Mouse (Mus musculus): ENCODE results near the gene Lgsn.

Lgsn gene

GRCm38 (mm10) chr1:31176101-31176500 is at the start of gene Lgsn:
TSS of gene Lgsn (plus strand) at chr1:31176401.
- DNase-seq (ENCODE audit: low spot score) = no peak

GRCm38 (mm10) chr1:31138387-31138786 is 37.8 kb upstream of the Lgsn start:
- DNase-seq (ENCODE audit: low spot score) = no peak

DNA sequence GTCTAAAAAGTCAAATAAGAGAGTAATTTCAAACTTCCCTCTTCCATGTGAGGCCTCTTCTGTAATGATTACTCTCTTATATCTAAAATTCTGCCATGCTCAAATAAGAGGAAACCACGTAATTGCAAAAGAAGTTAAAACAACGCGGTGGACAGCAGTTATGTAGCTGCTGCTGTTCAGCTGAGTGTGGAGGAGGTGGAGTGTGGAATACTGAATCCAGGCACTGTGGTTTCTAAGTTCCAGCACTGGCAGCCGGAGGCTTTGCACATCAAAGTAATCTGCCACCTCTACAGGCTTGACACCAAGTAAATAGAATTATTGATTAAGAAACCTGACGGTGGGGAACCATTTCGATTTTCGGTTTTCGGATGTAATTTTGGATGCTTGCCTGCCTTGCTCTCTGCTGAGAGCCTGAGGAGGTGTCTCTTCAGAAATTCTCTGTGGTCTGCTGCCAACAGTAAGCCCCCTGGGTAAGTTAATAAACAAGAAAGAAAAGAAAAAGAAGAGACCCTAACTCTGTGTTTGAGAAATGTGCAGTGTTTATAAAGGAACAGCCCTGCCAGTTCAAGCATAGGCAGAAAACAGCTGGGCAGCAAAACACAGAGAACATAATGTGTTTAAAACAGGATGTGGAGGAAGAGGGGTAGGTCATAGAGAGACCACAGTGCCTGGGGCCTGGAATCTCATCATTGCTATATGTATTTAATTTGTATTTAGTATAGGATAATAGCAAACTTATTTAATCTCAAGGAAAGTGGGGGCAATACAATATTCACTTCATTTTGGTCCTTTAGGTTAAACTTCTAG is 33.7 kb upstream of the Lgsn start:
- DNase-seq (ENCODE audit: low spot score) = no peak

- DNase-seq (ENCODE audit: low spot score) = no peak
These were observed 32.6 kb upstream of the Lgsn start for GRCm38 (mm10) chr1:31143571-31143970.

GRCm38 (mm10) chr1:31149671-31150070 is 26.5 kb upstream of the Lgsn start:
- no peak for DNase-seq (ENCODE audit: low spot score)

- no peak for DNase-seq (ENCODE audit: low spot score)
These were observed 25.7 kb upstream of the Lgsn start for GRCm38 (mm10) chr1:31150546-31150945.

DNA sequence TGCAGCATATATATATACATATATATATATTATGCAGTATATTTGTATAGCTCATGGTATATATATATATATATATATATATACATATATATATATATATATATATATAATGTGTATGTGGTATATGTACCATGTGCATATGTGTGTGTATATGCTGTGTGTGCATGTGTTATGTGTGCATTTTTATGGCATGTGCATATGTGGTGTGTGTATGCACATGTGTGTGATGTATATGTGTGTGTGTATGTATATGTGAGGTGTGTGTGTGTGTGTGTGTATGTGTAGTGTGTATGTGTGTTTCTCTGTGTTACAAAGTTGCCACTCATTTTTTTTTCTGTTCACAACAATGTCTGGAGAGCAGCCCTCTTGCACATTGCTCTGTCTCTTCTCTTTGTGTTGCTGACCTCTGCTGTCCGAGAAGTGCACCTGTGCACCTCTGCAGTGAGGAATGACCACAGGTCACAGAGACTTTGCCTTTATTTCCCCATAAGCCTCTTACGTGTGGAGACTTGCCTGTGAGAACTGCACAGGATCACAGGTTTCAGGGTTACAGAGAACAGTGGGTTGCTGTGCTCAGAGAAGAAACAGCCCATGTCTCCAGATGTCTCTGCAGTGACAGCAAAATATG is 23.3 kb upstream of the Lgsn start:
- DNase-seq (ENCODE audit: low spot score) = no peak

GRCm38 (mm10) chr1:31153793-31154349 is 22.3 kb upstream of the Lgsn start:
- DNase-seq (ENCODE audit: low spot score) = peak; percentile 64

DNA sequence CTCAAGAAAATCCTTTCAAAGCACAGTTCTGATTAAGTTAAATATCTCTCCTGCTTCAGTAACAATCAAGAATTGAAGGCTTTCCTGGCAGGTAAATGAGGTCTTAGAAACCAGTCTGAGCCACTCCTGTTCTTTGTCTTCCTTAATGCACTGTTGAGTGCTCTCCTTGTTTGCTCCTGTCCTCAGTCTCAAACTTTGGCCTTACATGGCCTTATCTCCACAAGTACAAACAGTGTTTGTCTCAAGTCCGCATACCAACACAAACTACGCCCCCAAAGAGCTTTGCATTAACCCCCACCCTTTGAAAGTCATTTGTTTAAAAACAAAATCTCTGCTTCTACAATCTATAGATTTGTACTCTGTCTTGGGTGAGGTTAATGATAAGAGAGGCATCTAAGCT is 20.0 kb upstream of the Lgsn start:
- DNase-seq (ENCODE audit: low spot score) = no peak

DNA sequence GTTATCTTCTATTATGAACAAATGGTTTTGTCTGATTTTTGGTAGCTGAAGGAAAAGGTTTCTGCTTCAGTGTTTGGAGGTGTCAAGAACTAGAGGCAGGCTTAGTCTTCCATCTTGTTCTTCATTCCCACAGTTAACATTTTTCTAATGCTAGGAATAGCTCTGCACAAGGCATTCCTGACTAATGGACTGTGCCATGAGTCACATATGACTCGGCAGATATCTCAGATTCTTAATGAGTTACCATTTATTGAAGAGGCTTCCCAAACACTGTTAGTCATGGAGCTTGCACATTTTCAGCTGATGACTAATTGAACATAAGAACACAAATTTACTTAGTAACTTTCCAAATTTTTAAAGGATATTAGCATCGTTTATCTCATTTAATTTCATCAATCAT is 19.3 kb upstream of the Lgsn start:
- no peak for DNase-seq (ENCODE audit: low spot score)

DNA sequence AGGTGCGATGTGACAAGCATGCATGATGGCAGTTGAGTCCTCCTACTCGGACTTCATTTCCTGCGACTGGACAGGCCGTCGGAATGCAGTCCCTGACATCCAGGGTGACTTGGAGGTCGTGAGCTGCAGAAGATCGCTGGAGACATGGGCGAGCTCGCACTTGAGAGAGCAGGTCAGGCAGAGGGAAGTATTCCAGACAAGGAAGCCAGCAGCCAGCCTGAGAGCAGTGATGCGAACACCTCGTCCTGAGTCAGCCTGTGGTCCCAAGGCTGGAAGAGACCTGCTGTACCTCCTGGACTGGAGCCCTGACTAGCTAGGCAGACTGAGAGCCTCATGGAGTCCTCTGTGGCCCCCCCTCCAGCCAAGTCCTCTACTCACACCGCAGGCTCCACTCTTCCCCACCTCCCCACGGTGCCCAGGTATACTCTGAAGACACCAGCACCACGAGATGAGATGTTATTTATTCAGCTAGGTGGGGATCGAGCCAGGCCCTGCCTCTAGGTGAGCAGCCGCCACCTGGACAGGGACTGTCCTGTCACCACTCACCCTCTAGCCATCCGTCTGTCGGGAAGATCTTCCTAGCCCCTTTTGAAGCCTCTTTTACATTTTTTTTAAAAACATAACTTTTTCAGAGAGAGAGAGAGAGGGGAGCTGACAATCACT is 11.5 kb upstream of the Lgsn start:
- no peak for DNase-seq (ENCODE audit: low spot score)

DNA sequence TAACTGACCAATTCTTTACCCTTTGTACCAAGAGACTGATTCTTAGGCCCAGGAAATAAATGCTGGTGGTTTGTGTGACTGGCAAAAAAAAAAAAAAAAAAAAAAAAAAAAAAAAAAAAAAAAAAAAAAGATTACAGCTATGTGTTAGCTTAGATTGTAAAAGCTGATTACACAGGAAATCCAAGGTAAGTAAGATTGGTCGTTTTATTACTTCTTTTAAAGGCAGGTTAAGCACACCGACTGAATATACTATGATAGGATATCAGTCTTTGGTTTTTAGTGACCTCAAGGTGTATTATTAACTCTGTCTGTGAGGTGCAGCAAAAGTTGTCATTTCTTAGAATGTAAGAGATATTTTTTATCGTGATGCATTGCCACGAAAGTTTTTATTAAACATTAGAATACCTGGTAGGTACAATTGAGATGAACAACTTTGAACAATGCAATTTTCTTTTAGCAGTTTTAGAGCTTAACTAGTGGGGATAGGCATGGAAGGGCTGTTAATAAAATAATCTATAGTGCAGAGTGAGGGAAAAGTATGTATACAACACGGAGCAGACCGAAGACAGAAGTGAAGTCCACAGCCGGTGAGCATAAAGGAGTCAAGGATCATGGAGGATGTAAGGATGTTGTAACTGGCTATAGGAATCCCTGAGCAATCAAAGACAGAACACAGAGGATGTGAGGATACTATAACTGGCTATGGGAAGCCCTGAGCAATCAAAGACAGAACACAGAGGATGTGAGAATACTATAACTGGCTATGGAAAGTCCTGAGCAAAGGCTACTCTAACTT is 10.7 kb upstream of the Lgsn start:
- no peak for DNase-seq (ENCODE audit: low spot score)

GRCm38 (mm10) chr1:31175401-31175800 is 800 bp upstream of the Lgsn start:
- no peak for DNase-seq (ENCODE audit: low spot score)

DNA sequence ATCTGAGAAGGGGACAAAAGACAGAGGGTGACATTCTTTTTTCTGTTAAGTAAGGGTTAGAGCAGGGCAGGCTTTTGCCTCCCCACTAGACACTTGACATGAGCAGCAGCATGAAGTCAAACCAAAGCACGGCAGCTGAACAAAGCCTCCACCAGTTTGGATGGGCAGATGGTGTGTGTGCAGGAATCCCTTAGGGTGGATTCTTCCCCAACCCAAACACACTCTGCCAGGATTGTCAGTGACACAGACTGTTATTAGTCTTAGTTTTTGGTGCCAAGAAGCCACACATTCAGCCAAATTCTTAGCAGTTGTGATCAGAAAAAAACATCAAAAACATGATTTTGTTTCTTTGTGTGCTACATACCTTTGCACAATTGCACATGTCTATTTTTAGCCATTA is 2.1 kb downstream of the Lgsn start:
- DNase-seq (ENCODE audit: low spot score) = no peak

GRCm38 (mm10) chr1:31190237-31190866 is 14.2 kb downstream of the Lgsn start:
- no peak for DNase-seq (ENCODE audit: low spot score)

DNA sequence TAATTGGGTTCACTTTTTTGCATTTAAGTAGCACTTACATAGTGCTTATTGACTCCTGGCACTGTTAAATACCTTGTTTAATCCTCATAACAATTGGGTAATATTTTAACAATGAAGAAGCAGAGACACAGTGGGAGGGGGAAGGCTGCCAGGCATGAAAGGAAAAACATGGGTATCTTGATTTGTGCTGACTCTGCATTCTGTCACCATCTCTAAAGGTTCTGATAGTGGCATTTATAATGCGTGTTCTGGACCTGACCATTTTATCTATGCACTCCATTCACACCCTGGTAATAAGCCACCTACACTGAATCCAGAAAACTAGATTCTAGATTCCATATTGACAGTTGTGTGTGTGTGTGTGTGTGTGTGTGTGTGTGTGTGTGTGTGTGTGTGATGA is 19.4 kb downstream of the Lgsn start:
- no peak for DNase-seq (ENCODE audit: low spot score)

GRCm38 (mm10) chr1:31196959-31197358 is 20.8 kb downstream of the Lgsn start:
- no peak for DNase-seq (ENCODE audit: low spot score)

DNA sequence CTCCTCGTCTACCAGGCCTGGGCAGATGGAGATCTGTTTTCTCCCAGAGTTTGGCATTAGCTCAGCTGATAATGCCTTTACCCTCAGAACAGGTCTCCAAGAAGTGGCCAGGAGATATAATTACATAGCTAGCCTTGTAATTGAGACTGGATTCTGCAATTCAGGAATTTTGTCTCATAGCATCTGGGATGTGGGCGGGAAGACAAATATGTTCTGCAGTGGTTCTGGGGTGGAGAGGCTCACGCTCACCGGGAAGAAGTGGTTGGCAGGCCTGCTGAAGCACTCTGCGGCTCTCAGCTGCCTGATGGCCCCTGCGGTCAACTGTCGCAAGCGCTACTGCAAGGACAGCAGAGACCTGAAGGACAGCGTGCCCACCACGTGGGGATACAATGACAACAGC is 27.6 kb downstream of the Lgsn start:
- no peak for DNase-seq (ENCODE audit: low spot score)

- DNase-seq (ENCODE audit: low spot score) = no peak
These were observed 29.1 kb downstream of the Lgsn start for GRCm38 (mm10) chr1:31205346-31205745.

DNA sequence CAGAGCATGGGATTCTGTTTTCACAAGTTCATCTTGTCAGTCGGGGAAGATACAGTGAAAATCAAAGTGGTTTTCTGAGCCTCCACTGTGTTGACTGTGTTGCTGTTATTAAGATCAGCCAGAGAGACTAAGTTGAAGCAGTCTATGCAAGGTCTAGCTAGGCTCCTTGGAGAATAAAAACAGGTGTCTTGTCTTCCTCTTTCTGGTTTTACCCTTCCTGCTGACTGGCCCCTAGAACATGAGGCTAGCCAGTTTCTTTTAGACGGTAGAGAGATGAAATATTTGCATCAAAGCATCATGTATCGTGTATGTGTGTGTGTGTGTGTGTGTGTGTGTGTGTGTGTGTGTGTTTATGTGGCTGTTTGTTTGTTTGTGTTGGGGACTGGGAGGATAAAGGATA is 29.6 kb downstream of the Lgsn start:
- no peak for DNase-seq (ENCODE audit: low spot score)

DNA sequence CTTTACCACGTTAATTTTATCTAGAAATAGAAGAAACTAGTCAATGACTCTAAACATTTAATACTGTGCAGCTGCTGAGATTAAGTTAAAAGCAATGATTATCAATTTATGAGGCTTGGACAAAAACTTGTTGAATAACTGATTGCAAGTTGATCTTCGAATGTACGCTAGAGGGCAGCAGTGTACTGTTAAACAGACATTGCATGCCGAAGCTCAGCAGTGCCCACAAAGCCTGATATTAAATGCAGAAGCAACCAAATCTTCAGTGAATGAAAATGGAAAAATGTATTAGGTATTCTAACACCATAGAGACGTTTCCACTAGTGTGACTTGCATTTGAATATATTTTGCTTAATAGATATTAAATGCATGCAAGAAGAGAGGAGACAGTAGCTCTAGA is 33.9 kb downstream of the Lgsn start:
- peak; percentile 69 for DNase-seq (ENCODE audit: low spot score)

DNA sequence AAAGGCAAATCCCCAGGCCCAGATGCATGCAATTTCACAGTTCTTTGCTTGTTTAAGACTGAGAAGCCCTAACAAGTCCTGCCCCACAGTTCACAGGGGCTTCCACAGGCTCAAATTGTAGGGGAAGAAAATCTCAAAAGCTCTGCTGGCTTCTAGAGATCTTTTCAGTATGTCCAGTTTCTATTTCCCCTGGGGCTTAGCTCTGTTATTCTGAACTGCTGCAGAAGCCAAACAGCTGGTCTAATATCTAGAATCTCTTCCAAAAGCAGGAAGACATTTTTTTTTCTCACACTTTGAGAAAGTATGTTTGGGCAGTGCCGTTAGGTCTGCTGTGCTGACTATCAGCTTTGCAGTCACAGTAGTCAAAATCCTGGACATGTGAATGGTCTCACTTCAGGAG is 38.6 kb downstream of the Lgsn start:
- DNase-seq (ENCODE audit: low spot score) = no peak
